Mouse (Mus musculus) myocyte (in vitro differentiated cells): ENCODE results near the gene Cyp27a1.

ENCODE experiments used
- E2F4 ChIP-seq: IDR thresholded peaks from one replicate; pipeline ENCODE4 v1.6.1; 2011; ENCODE audit warnings: mild to moderate bottlenecking, control low read depth, moderate library complexity; ENCODE audit not compliant: insufficient read depth
- MAX ChIP-seq: IDR thresholded peaks from one replicate; pipeline ENCODE4 v1.6.1; 2011; ENCODE audit warnings: low read depth, mild to moderate bottlenecking, control low read depth
- MYOD1 ChIP-seq, 3 experiments: IDR thresholded peaks; one replicate each; pipeline ENCODE4 v1.6.1; 2011; ENCODE audit warnings: control low read depth in 2 of 3, low read depth in 2 of 3, mild to moderate bottlenecking in 2 of 3, moderate library complexity in 1 of 3; ENCODE audit not compliant: insufficient read length in 2 of 3, control insufficient read depth in 1 of 3
- MYOG ChIP-seq, 3 experiments: IDR thresholded peaks; one replicate each; pipeline ENCODE4 v1.6.1; 2011; ENCODE audit warnings: control low read depth in 2 of 3, low read depth in 2 of 3, mild to moderate bottlenecking in 2 of 3; ENCODE audit not compliant: insufficient read length in 2 of 3, control insufficient read depth in 1 of 3, insufficient read depth in 1 of 3
- POLR2A ChIP-seq: IDR thresholded peaks from one replicate; pipeline ENCODE4 v1.6.1; 2011; ENCODE audit warnings: low read depth, mild to moderate bottlenecking, control low read depth, moderate library complexity; ENCODE audit not compliant: insufficient read length
- REST ChIP-seq: IDR thresholded peaks from one replicate; pipeline ENCODE4 v1.6.1; 2011; ENCODE audit warnings: mild to moderate bottlenecking, control low read depth, moderate library complexity; ENCODE audit not compliant: insufficient read depth, insufficient read length
- USF1 ChIP-seq: IDR thresholded peaks from one replicate; pipeline ENCODE4 v1.6.1; 2011; ENCODE audit warnings: low read depth, mild to moderate bottlenecking, control low read depth, moderate library complexity

- TF ChIP-seq POLR2A (no peak), MYOD1 (IDR thresholded peaks at IDR 0.05; ENCODE audit: control insufficient read depth in 1 of 3, insufficient read length in 2 of 3, low read depth in 2 of 3) (no peak), REST (no peak), USF1 (no peak), MAX (no peak), E2F4 (no peak), MYOG (IDR thresholded peaks at IDR 0.05; ENCODE audit: control insufficient read depth in 1 of 3, insufficient read depth in 1 of 3, insufficient read length in 2 of 3, low read depth in 2 of 3) (no peak)
Measured at GRCm38 (mm10) chr1:74714967-74715366, 1.6 kb downstream of the Cyp27a1 start.
